Mouse (Mus musculus) liver, embryonic 16.5 days (tissue): Measurements from ENCODE around the gene Mtmr3. TPM values are rescaled to one million over a fixed set of nuclear protein-coding genes. Genes with fewer than 3 reads are reported as not detected.

Experiments
- ATAC-seq: fragments of 200-750 bp; cut with Nextera tagmentation; 2 replicates; pipeline ENCODE4 v1.8.0; 2017; ENCODE audit warnings: low read depth, mild to moderate bottlenecking, moderate number of reproducible peaks, moderate library complexity
- H3K27ac ChIP-seq: fragments of 300-500 bp; sonication (generic); 2 replicates; pipeline ENCODE4 v1.5.1; 2014; ENCODE audit warnings: mild to moderate bottlenecking, low read length
- H3K27me3 ChIP-seq: fragments of 300-500 bp; sonication (generic); 2 replicates; pipeline ENCODE4 v1.6.1; 2014; ENCODE audit warnings: low read depth, low read length, mixed read lengths; ENCODE audit not compliant: control insufficient read depth, insufficient read depth
- H3K36me3 ChIP-seq: fragments of 300-500 bp; sonication (generic); 2 replicates; pipeline ENCODE4 v1.6.1; 2014; ENCODE audit warnings: mild to moderate bottlenecking; ENCODE audit not compliant: control insufficient read depth, insufficient read depth
- H3K4me1 ChIP-seq: fragments of 300-500 bp; sonication (generic); 2 replicates; pipeline ENCODE4 v1.6.1; 2014; ENCODE audit warnings: low read depth, low read length, mixed read lengths; ENCODE audit not compliant: control insufficient read depth
- H3K4me2 ChIP-seq: fragments of 300-500 bp; sonication (generic); 2 replicates; pipeline ENCODE4 v1.6.1; 2014; ENCODE audit warnings: low read depth, low read length, mixed read lengths
- H3K4me3 ChIP-seq: fragments of 300-500 bp; sonication (generic); 2 replicates; pipeline ENCODE4 v1.5.1; 2014; ENCODE audit warnings: low read depth, mild to moderate bottlenecking, low read length
- H3K9ac ChIP-seq: fragments of 300-500 bp; sonication (generic); 2 replicates; pipeline ENCODE4 v1.6.1; 2014; ENCODE audit warnings: low read depth, low read length
- H3K9me3 ChIP-seq: fragments of 300-500 bp; sonication (generic); replicated peaks from 2 replicates; pipeline ENCODE4 v1.6.1; 2016; ENCODE audit warnings: low read length; ENCODE audit not compliant: control insufficient read depth
- WGBS: fragments of 180-500 bp; shearing (Covaris S2); extraction: QIAGEN DNeasy Blood & Tissue Kit; methylation state at CpG from one replicate; pipeline ENCODE4 v1.1.7; 2014; ENCODE audit not compliant: insufficient replicate concordance; 5-methylcytosine and 5-hydroxymethylcytosine counted together
- polyA plus RNA-seq: library from polyadenylated mRNA; unstranded; fragments of >200 nt; fragmentation: Nextera tagmentation; extraction: Ambion mirVana; gene quantifications from 2 replicates; pipeline ENCODE4 v1.2.1, GENCODE M21; 2015

The Mtmr3 gene
- polyA plus RNA-seq, 1 experiment from 2014 or later = 36.5 TPM

DNA sequence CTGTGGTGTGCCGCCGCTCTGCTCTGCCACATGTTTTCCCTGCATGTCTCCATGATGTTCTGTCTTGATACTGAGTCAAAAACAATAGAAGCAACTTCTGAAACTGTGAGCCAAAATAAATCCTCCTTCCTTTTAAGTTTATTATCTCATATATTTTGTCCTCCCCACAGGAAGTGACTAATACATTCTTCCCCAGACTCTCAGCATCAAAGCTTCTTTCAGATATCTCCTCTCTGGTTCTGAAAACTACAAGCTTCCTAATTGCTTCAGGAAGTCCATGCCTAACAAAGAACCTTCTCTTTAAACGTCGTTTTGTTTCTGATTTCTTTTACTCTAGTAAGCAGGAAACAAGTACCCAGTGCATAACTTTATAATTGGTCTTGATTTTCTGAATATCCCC is 160.2 kb downstream of the Mtmr3 start:
- ATAC-seq = no peak
- WGBS = 45% methylated on average over 4 of the region's 4 CpGs
- H3K4me2 ChIP-seq = no peak overlapping the region
- H3K9ac ChIP-seq = no peak overlapping the region
- no peak overlapping the region for H3K27ac ChIP-seq
- no peaks in the 10 kb centered on the region for H3K9me3 ChIP-seq
- H3K27me3 ChIP-seq = no peaks in the 10 kb centered on the region
- H3K36me3 ChIP-seq = no peaks in the 10 kb centered on the region
- H3K4me3 ChIP-seq = no peak overlapping the region
- H3K4me1 ChIP-seq = no peaks in the 10 kb centered on the region

Other genes with a start within 250 kb of the Mtmr3 start
- 0.19 and 0.39 TPM in 2 replicates for gene Hormad2, start 153.8 kb downstream of the Mtmr3 start, polyA plus RNA-seq
- not detected in 2 replicates for gene Gm11032, start 25.2 kb upstream of the Mtmr3 start, polyA plus RNA-seq
- 16.5 and 18.2 TPM in 2 replicates for gene Ascc2, start 42.9 kb upstream of the Mtmr3 start, polyA plus RNA-seq
- 606 and 617 TPM in 2 replicates for gene Uqcr10, start 109.5 kb upstream of the Mtmr3 start, polyA plus RNA-seq
- 21.4 and 21.7 TPM in 2 replicates for gene Zmat5, start 109.8 kb upstream of the Mtmr3 start, polyA plus RNA-seq
- 0.04 and 0.06 TPM in 2 replicates for gene Cabp7, start 151.9 kb upstream of the Mtmr3 start, polyA plus RNA-seq